Mouse (Mus musculus): ENCODE data around the gene Siva1.

Siva1 gene

DNA sequence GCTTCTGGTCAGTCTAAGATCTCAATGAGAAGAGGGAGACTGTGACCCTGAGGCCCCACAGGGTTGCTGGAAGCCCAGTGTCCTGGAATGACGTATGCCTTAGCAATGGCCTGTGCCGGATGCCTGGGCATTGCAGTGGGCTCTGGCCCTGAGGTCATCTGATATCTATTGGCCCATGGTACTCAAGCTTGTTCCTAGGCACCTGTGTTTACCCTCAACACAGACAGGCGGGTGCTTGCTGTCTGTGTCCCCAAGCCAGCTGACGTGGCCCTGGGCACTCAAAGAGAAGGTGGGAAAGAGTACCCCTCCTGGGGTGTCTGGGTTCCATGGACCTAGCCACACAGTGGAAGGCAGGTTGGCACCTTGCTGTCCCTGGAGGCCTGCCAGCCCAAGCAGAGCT, 18.8 kb upstream of the Siva1 start:
- no peak for DNase-seq

DNA sequence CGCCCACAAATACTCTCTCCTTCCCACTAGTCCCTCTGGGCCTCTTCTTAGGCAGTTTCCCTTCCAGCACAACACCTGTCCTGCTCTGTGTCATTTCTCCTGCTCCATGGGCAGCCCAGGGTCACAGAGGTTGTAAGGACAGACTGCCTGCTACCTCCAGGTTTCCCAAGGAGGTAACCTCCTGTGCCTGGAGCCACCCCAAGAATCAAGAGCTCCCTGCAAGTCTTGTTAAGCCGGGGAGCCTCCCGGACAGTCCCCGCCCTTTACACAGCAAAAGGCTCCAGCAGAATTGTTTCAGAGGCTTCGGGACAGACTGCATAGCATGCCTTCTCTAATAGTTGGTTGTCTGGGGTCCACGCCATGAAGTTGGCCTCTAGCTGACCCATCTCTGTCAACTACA, 18.0 kb upstream of the Siva1 start:
- no peak for DNase-seq

- no peak for DNase-seq
Observed at GRCm38 (mm10) chr12:112627097-112627881, 17.2 kb upstream of the Siva1 start.

DNA sequence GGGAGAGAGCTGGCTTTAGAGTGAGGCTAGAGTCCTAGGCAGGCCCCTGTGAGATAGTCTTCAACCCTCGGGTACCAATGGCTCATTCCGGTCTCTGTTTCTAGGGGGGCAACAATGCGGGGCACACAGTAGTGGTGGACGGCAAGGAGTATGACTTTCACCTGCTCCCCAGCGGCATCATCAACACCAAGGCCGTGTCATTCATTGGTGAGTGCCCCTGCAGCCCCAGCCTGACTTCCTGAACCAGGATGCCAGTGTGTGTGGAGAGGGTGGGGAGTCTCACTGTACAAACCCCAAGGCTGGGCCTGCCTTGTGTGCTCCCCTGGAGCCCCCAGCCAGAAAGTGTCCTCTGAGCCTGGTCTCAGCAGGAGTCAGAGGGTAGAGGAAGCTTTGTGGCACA, 16.3 kb upstream of the Siva1 start:
- DNase-seq: no peak

DNA sequence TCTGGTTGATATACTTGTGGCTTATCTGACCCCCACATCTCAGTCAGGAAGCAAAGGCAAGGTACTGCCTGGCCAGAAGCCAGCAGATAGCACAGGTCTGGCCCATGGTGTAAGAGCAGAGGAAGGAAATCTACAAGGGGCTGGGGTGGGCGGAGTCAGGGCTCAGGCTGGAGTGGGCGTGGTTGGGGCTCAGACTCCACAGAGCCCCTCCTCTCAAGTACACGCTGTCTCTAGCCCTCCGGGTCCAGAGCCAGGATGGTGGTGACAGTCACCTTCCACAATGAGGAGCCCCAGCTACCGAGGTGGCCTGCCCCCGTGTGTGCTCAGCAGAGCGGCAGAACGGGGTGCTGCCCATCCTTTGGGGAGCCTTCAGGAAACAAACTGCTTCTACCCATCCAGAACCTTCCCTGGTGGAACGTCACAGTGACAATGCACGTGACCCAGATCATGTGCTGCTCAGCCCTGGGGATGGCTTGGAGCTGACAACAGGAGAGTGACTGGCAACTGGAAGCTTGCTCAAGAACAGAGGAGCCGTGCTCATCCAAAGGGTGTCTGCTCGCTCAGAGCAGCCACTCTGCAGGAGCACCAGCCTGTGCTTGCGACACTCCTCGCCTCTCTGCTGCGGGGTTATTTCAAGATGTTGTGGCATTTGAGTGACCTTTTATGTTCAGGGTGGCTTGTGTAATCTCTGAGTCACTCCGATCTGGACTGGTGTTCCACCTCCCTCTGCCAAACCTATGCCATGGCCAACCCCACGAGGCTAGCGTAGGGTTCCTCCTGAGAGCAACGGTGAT, 15.4 kb upstream of the Siva1 start:
- DNase-seq: peak; percentile 27 to 34

DNA sequence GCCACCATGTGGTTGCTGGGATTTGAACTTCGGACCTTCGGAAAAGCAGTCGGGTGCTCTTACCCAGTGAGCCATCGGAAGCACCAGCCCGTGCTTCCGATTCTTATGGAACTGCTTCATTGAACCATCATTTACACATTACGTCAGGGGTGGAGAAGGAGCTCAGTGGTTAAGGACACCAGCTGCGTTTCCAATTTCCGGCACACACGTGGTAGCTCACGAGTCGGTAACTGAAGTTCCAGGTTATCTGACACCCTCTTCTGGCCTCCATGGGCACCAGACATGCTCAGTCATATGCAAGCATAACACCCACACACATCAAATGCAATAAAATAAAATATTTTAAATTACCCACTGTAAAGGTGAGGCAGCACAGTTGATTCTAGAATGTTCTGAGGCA, 14.4 kb upstream of the Siva1 start:
- no peak for DNase-seq

- no peak for DNase-seq
Observed at GRCm38 (mm10) chr12:112630796-112631195, 13.7 kb upstream of the Siva1 start.

- no peak for DNase-seq
Observed at GRCm38 (mm10) chr12:112631472-112631871, 13.0 kb upstream of the Siva1 start.

GRCm38 (mm10) chr12:112632084-112632777, 12.2 kb upstream of the Siva1 start:
- DNase-seq: no peak

DNA sequence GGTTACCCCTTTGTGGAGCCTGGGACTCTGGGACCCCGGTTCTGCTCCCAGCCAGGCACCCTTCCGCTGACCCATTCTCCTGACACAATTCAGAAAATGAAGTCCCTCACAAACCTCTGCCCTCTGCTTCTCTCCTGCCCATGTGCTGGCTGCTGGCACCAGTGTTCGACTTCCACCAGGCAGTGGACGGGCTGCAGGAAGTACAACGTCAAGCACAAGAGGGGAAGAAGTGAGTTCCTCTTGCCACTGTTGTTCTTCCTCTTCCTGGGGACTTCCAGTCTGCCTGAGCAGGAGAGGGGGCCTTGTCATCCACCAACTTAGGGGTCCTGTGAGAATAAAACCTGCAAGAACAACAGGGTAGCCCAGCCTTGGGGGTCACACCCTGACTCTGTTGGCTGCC, 11.6 kb upstream of the Siva1 start:
- DNase-seq: no peak

DNA sequence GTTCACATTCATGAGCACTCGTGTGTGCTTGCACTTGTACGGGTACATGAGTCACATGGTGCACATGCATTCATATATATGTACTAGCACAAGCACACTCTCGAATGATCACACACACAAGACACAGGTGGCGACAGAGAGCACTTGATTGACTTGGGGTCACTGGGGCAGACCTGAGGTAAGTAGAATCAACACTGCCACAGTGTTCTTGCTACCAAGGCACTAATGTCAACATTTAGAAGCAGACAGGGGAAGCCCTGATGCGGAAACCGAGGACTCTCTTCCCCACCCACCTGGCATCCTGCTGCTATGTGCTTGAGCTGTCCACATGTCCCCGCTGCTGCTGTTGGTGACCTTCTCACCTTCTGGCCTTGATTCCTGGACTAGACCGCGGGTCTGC, 10.8 kb upstream of the Siva1 start:
- DNase-seq: no peak

- DNase-seq: no peak
Observed at GRCm38 (mm10) chr12:112639526-112639925, 5.0 kb upstream of the Siva1 start.

DNA sequence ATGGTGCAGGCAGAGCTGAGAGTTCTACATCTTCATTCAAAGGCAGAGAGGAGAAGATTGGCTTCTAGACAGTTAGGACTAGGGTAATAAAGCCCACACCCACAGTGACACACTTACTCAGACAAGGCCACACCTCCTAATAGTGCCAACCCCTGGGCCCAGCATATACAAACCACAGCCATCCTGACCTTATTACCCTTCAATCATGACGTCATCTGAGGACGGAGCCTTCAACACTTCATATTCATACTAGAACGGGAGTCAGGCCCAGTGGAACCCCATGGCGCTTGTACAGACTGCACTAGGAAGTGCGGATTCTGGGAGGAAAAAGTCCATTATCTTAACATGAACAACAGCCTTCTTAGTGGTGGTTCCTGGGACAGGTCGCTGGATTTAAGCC, 1.4 kb upstream of the Siva1 start:
- DNase-seq: no peak

- peak; percentile 72 to 73 for DNase-seq
Observed at GRCm38 (mm10) chr12:112644855-112645506, 502 bp downstream of the Siva1 start.

GRCm38 (mm10) chr12:112646139-112646538, 1.7 kb downstream of the Siva1 start:
- no peak for DNase-seq

DNA sequence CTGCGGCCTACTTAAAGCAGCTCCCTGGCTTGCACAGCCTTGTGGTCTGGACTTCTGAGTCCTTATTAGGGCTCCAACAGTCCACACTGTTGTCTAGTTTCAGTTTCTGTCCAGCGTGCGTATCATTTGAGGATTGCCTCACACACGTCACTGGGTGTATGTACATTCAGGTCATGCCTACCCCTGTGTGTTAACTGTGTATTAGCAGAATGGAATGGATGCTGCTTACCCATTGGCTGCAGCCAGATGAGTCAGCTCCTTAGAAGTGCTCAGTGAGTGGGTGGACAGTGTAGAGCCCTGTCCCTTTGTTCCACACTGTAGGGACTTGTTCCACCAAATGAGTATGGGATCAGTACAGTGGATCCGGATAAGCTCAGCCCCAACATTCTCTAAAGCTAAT, 3.6 kb downstream of the Siva1 start:
- DNase-seq: no peak

GRCm38 (mm10) chr12:112651778-112652439, 7.4 kb downstream of the Siva1 start:
- no peak for DNase-seq

- peak; percentile 92 to 97 for DNase-seq
Observed at GRCm38 (mm10) chr12:112653157-112653824, 8.8 kb downstream of the Siva1 start.

- no peak for DNase-seq
Observed at GRCm38 (mm10) chr12:112654076-112654475, 9.6 kb downstream of the Siva1 start.

GRCm38 (mm10) chr12:112658619-112659018, 14.1 kb downstream of the Siva1 start:
- peak; percentile 76 to 77 for DNase-seq

GRCm38 (mm10) chr12:112659109-112659508, 14.6 kb downstream of the Siva1 start:
- DNase-seq: peak; percentile 81 to 83

Measured in cerebellum, postnatal 36 days (tissue).